Mouse (Mus musculus) kidney, postnatal 4 days (tissue): ENCODE measurements around the gene Map3k14.
A peak's percentile ranks its signal among the peaks of the same experiment; 100 is the strongest.
"Not testable (repeated sequence)": the region's sequence is repeated elsewhere in the genome, so short reads cannot be mapped to it uniquely, and the experiment has no call there.

Source experiments
- DNase-seq, 2 experiments: peaks; one replicate each; pipeline ENCODE4 v3.0.0; 2021; ENCODE audit warnings: mixed read lengths in 2 of 2

Map3k14 gene

GRCm38 (mm10) chr11:103267346-103268219 is at the start of gene Map3k14:
Gene Map3k14, minus strand, starts transcription at chr11:103267472.
- DNase-seq = peak; percentile 100

GRCm38 (mm10) chr11:103315379-103315778 is 48.1 kb upstream of the Map3k14 start:
- DNase-seq = peak; percentile 26 to 46

GRCm38 (mm10) chr11:103314736-103315374 is 47.6 kb upstream of the Map3k14 start:
- peak; percentile 60 to 75 for DNase-seq

GRCm38 (mm10) chr11:103313542-103313941 is 46.3 kb upstream of the Map3k14 start:
- no peak for DNase-seq

GRCm38 (mm10) chr11:103312655-103313255 is 45.5 kb upstream of the Map3k14 start:
- no peak for DNase-seq

- DNase-seq = peak; percentile 79 to 88
Measured at GRCm38 (mm10) chr11:103311960-103312611, 44.8 kb upstream of the Map3k14 start.

- no peak for DNase-seq
Measured at GRCm38 (mm10) chr11:103309956-103310574, 42.8 kb upstream of the Map3k14 start.

GRCm38 (mm10) chr11:103307910-103308309 is 40.6 kb upstream of the Map3k14 start:
- peak; percentile 71 to 79 for DNase-seq

- no peak for DNase-seq
Measured at GRCm38 (mm10) chr11:103304525-103304924, 37.3 kb upstream of the Map3k14 start.

GRCm38 (mm10) chr11:103294772-103295171 is 27.5 kb upstream of the Map3k14 start:
- DNase-seq = no peak

- peak in 1 of 2 experiments; percentile 19 for DNase-seq
Measured at GRCm38 (mm10) chr11:103294066-103294465, 26.8 kb upstream of the Map3k14 start.

GRCm38 (mm10) chr11:103292890-103293287 is 25.6 kb upstream of the Map3k14 start:
- DNase-seq = no peak

GRCm38 (mm10) chr11:103292152-103292889 is 25.0 kb upstream of the Map3k14 start:
- peak; percentile 63 to 73 for DNase-seq

GRCm38 (mm10) chr11:103290841-103291240 is 23.6 kb upstream of the Map3k14 start:
- DNase-seq = not testable (repeated sequence)

- DNase-seq = peak; percentile 36 to 54
Measured at GRCm38 (mm10) chr11:103288291-103288963, 21.2 kb upstream of the Map3k14 start.

- DNase-seq = no peak
Measured at GRCm38 (mm10) chr11:103286910-103287309, 19.6 kb upstream of the Map3k14 start.

- DNase-seq = peak; percentile 65 to 75
Measured at GRCm38 (mm10) chr11:103285951-103286350, 18.7 kb upstream of the Map3k14 start.

GRCm38 (mm10) chr11:103285276-103285675 is 18.0 kb upstream of the Map3k14 start:
- no peak for DNase-seq

- DNase-seq = no peak
Measured at GRCm38 (mm10) chr11:103281784-103282183, 14.5 kb upstream of the Map3k14 start.

GRCm38 (mm10) chr11:103276450-103276849 is 9.2 kb upstream of the Map3k14 start:
- DNase-seq = no peak

- peak in 1 of 2 experiments; percentile 46 for DNase-seq
Measured at GRCm38 (mm10) chr11:103272888-103273287, 5.6 kb upstream of the Map3k14 start.
